Mouse (Mus musculus): Measurements from ENCODE around the gene Ak7. TPM values are rescaled to one million over a fixed set of nuclear protein-coding genes. Genes with fewer than 3 reads are reported as not detected.

Gene Ak7
- total RNA-seq, 2 experiments from 2014 or later: 0.69 to 1.7 TPM

- Histone ChIP-seq H3K4me3 (no peak overlapping the region), H3K27ac (no peak overlapping the region)
- TF ChIP-seq CTCF (conservative IDR thresholded peaks at IDR 0.05): no peak
- no peak for DNase-seq (ENCODE audit: low spot score in 2 of 2)
Measured at GRCm38 (mm10) chr12:105735226-105735888, 29.6 kb downstream of the Ak7 start.

DNA sequence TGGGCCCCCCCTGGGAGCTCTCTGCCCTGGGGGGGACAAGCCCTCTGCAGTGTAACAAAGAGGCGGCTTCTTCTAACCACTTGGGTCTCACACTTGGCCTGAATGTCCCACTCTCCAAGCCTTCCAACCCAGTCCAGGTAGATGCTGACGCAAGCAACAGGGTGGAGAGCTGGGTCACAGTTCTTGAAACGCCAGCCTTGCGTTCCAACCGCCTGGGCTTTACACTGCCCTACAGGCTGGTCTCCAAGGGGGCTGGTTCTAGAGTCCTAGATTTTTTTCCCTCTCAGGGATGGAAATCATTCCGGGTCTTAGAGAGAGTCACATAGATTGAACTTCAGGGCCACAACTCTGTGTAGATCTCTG lies 30.1 kb downstream of the Ak7 start:
- no peak for TF ChIP-seq CTCF (conservative IDR thresholded peaks at IDR 0.05)
- H3K27ac ChIP-seq: no peak overlapping the region
- no peak for DNase-seq (ENCODE audit: low spot score in 2 of 2)
- no peak overlapping the region for H3K4me3 ChIP-seq

DNA sequence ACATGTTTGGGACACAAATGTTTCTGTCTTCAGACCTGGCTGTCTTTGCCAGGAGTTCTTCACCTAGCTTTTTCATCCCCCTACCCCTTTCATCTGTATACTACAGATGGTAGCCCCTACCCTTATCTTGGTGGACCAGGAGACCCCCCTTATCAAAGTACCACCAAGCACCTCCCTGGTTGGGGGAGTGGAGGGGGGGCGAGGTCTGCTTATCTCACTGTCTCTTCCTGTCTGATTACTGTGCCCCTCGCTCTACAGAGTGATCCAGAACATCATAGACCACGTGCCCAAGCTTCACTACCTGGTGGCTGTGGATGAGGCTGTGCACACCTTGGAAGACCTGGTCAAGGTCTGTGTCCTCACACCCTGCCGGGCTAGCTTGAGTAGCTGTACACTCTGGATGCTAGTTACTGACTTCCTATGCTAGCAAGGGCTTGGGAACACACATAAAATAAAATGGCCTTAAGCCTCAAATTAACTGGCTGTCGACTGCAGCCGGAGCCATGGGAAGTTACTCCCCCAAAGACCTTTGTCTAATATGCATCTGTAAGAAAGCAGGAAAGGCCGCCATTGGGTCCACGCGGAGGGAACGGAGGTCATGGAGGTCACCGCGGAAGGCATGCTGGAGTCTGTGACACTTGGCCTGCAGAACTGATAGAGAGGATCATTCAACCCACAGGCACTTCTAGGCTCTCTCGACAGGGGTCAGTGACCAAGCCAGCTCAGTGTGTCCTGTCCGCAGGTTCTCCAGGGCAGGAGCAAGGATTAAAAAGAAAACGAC lies 32.7 kb downstream of the Ak7 start:
- DNase-seq (ENCODE audit: low spot score in 2 of 2): no peak
- no peak for TF ChIP-seq CTCF (conservative IDR thresholded peaks at IDR 0.05)
- Histone ChIP-seq H3K27ac (no peak overlapping the region), H3K4me3 (no peak overlapping the region)

GRCm38 (mm10) chr12:105739656-105740055 lies 33.9 kb downstream of the Ak7 start:
- Histone ChIP-seq H3K27ac (no peak overlapping the region), H3K4me3 (no peak overlapping the region)
- DNase-seq (ENCODE audit: low spot score in 2 of 2): no peak
- TF ChIP-seq CTCF (conservative IDR thresholded peaks at IDR 0.05): no peak

DNA sequence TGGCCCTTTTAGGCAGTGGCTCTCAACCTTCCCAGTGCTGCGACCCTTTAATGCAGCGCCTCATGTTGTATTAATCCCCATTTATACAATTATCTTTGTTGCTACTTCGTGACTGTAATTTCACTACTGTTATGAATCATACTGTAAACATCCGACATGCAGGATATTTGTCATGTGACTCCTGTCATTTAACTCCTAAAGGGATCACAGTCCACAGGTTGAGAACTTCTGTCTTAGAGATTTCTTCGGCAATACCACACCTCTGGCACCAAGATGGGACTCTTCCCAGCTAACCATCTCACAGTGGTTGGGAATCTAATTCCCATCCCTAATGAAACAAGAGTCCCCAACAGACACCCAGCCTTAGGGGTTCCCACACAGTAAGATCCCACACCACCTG lies 42.3 kb downstream of the Ak7 start:
- Histone ChIP-seq H3K27ac (no peak overlapping the region), H3K4me3 (no peak overlapping the region)
- DNase-seq (ENCODE audit: low spot score in 2 of 2): no peak
- TF ChIP-seq CTCF (conservative IDR thresholded peaks at IDR 0.05): no peak

GRCm38 (mm10) chr12:105753813-105754212 lies 48.0 kb downstream of the Ak7 start:
- DNase-seq (ENCODE audit: low spot score in 2 of 2): no peak
- TF ChIP-seq CTCF (conservative IDR thresholded peaks at IDR 0.05): no peak
- Histone ChIP-seq H3K27ac (no peak overlapping the region), H3K4me3 (no peak overlapping the region)

- Histone ChIP-seq H3K27ac (no peak overlapping the region), H3K4me3 (no peak overlapping the region)
- DNase-seq (ENCODE audit: low spot score in 2 of 2): no peak
- no peak for TF ChIP-seq CTCF (conservative IDR thresholded peaks at IDR 0.05)
Measured at GRCm38 (mm10) chr12:105757816-105758497, 52.2 kb downstream of the Ak7 start.

- DNase-seq (ENCODE audit: low spot score in 2 of 2): no peak
- no peak for TF ChIP-seq CTCF (conservative IDR thresholded peaks at IDR 0.05)
- no peak overlapping the region for H3K27ac ChIP-seq
- no peak overlapping the region for H3K4me3 ChIP-seq
Measured at GRCm38 (mm10) chr12:105758911-105759310, 53.1 kb downstream of the Ak7 start.

DNA sequence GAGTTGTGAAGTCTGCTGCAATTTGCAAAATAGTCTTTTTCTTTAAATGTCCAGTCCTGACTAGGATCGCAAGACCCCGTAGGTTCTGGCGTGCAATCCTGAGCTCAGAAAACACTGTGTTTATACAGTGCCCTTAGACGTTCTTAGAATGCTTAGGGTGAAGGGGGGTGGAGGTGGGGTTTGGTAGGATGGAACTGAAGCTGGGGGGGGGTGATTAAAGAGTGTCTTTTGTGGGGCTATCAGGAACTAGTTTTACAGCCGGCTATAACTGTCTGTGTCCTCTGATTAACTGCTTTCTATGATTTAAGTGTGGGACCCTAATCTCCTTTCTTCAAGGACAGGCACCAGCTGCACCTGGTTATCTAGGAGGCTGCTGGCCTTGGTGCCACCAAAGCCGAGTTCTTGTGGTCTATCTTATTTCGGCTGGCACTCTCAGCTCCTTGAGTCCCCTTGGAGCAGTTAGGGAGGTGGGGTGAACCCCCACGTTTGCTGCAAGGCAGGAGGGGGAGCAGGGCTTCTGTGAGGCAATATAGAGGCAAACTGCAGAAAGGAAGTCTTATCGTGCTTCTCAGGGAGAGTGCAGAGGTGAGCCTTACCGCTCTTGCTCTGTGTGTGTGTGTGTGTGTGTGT lies 54.2 kb downstream of the Ak7 start:
- no peak overlapping the region for H3K4me3 ChIP-seq
- H3K27ac ChIP-seq: no peak overlapping the region
- no peak for TF ChIP-seq CTCF (conservative IDR thresholded peaks at IDR 0.05)
- DNase-seq (ENCODE audit: low spot score in 2 of 2): no peak

GRCm38 (mm10) chr12:105761171-105761570 lies 55.4 kb downstream of the Ak7 start:
- no peak for DNase-seq (ENCODE audit: low spot score in 2 of 2)
- no peak for TF ChIP-seq CTCF (conservative IDR thresholded peaks at IDR 0.05)
- Histone ChIP-seq H3K27ac (no peak overlapping the region), H3K4me3 (no peak overlapping the region)

DNA sequence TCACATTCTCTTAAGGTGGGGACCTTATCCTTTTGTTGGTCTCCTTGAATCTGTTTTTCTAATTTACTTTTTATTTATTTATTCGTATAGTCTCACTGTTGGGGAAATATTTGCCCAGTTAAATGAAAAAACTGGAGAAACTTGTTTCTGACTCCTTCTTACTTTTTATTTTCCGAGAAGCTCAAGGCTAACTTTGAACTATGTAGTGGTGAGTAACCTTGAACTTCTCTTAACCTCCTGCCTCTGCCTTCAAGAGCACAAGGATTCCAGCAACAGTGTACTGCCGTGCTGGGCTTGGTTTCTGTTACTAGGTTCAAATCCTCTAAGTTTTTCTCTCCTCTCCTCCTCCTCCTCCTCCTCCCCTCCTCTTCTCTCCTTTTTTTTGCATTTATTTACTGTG lies 55.9 kb downstream of the Ak7 start:
- TF ChIP-seq CTCF (conservative IDR thresholded peaks at IDR 0.05): no peak
- no peak for DNase-seq (ENCODE audit: low spot score in 2 of 2)
- Histone ChIP-seq H3K4me3 (no peak overlapping the region), H3K27ac (no peak overlapping the region)

DNA sequence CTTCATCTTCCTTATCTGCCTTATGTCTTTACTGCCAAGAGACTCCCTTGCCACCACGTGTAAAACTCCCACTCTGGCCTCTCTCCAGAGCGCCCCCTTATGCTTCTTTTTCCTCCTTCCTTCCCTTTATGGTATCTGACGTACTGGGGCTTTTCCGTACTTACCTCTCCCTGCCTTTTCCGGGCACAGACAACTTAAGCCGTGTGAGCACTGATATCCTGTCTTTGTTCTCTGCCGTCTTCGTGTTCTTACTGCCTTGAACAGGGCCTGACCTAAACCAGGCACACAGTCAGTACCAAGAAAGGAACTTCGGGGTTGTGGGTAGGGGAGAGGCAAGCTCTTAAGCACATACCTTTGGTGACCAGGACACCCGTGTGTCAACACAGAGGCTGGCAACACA lies 63.9 kb downstream of the Ak7 start:
- DNase-seq (ENCODE audit: low spot score in 2 of 2): no peak
- Histone ChIP-seq H3K27ac (no peak overlapping the region), H3K4me3 (no peak overlapping the region)
- no peak for TF ChIP-seq CTCF (conservative IDR thresholded peaks at IDR 0.05)

GRCm38 (mm10) chr12:105774871-105775270 lies 69.1 kb downstream of the Ak7 start:
- no peak for DNase-seq (ENCODE audit: low spot score in 2 of 2)
- no peak for TF ChIP-seq CTCF (conservative IDR thresholded peaks at IDR 0.05)
- Histone ChIP-seq H3K4me3 (no peak overlapping the region), H3K27ac (no peak overlapping the region)
